Mouse (Mus musculus): ENCODE measurements around the gene Iqcf1.
"Not testable (repeated sequence)": the region's sequence is repeated elsewhere in the genome, so short reads cannot be mapped to it uniquely, and the experiment has no call there.

Gene Iqcf1

DNA sequence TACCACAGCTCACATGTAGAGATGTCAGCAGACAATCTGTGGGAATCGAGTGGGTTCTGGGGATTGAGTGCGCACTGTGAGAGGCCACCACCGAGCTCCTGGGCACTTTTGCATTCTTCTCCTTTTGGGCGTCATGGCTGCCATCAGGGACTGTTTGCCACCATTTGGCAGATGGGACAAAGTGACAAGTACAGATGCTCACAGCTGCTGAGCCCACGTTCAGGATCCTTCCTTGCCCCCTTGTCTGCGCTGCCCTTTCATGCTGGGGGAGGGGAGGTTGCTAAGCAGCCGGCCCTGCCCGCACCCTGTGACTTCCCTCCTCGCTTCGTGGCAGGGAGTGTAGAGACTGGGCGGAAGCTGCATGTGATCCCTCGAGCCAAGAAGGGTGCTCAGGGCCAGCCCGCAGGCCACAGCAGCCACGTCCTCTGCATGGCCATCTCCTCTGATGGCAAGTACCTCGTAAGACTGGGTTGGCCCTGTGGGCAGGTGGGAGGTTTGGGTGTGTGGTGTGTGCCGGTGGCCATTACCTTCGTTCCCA, 17.1 kb upstream of the Iqcf1 start:
- in situ Hi-C loops (cut with MboI, MseI) = no loop called here

DNA sequence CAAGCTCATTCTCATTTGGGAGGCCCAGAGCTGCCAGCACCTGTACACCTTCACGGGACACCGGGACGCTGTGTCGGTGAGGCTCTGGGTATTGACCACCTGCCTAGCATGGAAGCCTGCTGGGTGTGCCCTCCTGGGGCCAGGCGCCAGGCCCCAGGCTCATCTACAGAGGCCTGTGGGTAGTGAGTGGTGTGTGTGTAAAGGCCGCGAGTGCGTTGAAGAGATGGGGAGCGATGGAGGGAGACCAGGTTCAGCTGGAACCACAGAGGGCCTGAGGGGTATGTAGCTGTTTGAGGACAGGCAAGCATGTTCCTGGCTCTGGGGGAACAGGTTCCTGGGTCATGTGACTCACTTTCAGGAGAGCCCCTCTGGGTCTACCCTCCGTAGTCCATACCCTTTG, 16.6 kb upstream of the Iqcf1 start:
- in situ Hi-C loops (cut with MboI, MseI) = no loop called here

DNA sequence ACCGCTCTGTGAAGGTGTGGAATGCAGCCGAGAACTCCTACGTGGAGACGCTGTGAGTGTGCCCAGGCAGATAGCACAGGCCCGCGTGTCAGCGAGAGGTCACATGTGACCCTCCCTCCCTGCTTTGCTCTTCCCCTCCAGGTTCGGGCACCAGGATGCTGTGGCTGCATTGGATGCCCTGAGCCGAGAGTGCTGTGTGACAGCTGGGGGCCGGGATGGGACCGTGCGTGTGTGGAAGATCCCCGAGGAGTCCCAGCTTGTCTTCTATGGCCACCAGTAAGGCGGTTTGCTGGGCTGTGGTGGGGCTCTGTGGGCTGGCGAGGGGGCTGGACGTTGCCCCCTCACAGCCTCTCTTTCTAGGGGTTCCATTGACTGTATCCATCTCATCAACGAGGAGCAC, 16.2 kb upstream of the Iqcf1 start:
- in situ Hi-C loops (cut with MboI, MseI) = no loop called here

DNA sequence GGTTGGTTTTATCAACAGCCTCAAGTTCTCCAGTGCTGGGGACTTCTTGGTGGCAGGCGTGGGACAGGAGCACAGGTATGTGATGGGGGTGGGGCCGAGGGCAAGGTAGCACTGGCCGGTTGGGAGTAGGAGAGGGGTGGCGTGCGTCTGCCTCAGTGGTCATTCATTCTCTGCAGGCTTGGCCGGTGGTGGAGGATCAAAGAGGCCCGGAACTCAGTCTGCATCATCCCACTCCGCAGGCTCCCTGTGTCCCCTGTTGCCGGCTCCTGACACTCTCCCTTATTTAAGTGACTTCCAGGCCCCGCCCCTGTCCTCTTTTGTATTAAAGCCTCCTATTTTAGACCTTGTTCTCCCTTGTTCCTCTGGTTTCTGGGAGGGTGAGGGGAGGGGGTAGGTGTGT, 14.7 kb upstream of the Iqcf1 start:
- in situ Hi-C loops (cut with MboI, MseI) = no loop called here

DNA sequence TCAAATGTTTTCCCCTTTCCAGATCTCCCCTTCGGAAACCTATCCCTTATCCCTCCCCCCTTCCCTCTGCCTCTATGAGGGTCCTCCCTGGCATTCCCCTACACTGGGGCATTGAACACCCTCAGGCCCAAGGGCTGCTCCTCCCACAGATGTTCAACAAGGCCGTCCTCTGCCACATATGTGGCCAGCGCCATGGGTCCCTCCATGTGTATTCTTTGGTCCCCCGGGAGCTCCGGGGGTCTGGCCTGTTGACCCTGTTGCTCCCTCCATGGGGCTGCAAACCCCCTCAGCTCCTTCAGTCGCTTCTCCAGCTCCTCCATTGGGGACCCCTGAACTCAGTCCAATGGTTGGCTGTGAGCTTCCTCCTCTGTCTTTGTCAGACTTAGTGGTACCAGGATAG, 12.2 kb upstream of the Iqcf1 start:
- in situ Hi-C loops (cut with MboI, MseI) = not testable (repeated sequence)

DNA sequence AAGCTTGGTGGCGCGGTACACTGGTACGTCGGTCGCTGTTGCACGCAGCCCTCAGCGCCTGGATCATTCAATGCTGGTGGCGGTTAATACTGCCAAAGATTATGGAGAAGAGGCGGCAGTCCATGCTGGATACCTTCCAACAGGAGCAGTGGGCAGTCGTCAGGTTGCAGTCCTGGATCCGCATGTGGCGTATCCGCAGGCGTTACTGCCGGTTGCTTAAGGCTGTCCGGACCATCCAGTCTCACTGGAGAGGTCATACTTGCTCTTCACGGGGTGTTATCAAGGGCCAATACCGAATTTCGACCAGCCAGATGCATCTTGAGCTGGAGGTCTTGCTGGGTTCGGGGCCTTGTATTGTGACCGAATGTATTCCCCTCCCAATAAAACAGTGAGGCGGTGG, 2.1 kb downstream of the Iqcf1 start:
- in situ Hi-C loops (cut with MboI, MseI) = no loop called here

DNA sequence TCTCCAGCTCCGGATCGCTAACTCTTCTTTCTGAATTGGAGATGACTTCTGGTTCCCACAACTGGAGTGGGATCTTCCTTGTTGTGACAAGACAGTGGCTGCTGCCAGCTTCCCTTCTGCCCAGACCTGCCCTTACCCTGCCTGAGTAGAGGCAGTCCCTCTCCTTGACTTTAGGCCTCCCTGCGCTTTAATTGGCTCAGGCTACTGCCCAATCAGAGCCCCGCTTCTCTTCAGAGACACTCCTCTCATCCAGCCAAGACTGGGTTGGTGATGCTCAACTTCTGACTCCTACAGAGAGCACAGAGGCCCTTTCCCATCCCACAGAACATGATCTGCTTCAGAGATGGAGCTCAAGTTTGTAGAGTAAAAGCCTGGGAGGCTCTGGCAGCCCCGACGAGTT, 4.5 kb downstream of the Iqcf1 start:
- in situ Hi-C loops (cut with MboI, MseI) = no loop called here

DNA sequence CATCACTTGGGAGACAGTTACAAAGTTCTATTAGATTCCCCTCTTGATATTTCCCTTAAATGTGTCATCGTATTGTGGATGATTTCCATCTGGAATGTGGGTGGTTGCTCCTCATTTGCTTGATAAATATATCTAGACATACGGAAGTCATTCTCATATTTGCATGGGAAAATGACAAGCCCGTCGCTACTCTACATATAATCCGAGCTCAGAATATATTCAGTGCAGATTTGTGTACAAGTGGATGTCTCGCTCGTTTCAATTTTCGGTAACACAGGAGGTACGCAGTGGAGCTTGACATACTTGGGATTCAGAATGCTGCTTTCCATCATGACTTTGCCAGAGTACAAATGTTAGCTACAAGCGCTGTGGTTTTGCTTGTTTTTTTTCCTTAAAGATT, 9.6 kb downstream of the Iqcf1 start:
- in situ Hi-C loops (cut with MboI, MseI) = no loop called here

DNA sequence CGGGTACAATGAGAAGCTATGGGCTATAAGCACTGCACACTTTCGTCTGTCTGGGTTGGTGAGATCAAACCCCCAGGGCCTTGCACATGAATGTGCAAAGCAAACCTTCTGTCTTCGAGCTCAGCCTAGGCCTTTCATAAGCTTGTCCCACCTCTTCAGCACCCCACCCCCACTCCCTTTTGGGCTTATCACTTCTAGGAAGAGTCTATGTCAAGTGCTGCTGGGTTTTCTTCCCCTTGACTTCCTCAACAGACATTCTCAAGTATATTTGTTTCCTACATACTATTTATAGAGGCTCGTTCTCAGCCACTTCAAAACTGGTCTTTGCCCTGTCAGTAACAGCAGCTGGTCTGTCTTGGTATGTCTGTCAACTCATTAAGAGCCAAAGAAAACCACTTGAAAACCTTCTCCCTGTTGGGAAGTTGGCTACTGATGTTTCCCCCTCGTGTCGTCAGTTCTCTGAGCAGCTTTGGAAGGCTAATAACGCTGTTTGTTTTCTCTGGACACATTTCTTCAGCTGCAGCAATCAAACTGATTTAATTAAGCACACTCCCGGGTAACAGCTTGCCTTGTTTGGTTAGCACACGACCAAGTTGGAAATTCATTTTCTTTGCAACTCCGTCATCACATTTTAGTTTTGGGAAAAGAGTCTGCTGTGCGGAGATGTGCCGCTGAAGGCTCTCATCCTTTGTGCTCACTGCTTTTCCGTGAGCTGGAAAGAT, 13.1 kb downstream of the Iqcf1 start:
- in situ Hi-C loops (cut with MboI, MseI) = no loop called here

DNA sequence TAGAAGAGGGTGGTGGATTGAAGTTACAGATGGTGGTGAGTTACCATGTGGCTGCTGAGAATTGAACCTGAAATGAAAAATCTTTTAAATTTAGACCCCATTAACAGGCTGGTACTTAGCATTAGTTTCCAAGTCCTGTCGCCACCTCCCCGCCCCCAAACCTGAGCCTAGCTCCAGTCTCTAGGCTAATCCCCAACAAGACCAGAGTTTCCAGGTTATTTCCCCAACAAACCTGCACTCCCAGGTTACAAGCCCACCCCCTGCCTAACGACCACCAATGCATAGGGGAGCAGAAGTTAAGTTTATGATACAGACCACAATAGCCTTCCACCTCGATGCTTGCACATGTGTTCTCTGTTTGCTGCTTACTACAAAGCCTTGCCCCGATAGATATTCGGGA, 13.8 kb downstream of the Iqcf1 start:
- in situ Hi-C loops (cut with MboI, MseI) = no loop called here

DNA sequence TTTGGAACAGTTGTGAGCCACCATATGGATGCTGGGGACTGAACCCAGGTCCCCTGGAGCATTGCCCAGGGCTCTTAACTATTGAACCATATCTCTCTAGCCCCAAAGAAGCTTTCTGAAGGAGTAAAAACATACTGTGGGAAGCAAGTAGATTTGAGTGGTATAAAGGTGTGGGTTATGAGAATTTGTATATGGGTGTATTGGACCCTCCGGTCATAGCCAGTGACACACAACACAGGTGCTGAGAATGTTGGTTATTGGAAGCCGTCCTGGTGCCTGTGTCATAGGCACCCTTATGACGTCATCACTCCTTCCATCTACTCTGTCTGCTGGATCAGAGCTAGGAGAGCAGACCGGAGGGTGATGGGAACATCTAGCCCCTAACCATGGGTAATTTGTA, 14.5 kb downstream of the Iqcf1 start, which contains the start of gene Iqcf5:
Iqcf5 (plus strand) TSS at position 301 of the 400 bp plus-strand sequence.
- in situ Hi-C loops (cut with MboI, MseI) = no loop called here

DNA sequence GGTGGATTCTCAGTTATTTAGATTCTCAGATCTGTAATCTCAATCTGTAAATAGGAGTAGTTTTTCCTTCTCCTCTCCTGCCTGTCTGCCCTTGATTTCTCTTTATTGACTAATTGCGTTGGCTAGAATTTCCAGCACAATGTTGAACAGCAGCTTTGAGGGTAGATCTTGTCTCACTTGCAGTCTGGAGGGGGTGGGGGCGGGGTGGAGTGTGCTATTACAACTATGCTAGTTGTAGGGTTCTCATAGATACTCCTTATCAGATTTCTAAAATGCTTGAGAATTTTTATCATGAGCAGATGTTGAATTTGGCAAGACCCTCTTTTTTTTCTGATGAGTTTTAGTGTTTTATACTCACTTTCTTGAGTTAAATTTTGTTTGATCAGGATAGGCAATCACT, 19.7 kb downstream of the Iqcf1 start:
- in situ Hi-C loops (cut with MboI, MseI) = no loop called here

DNA sequence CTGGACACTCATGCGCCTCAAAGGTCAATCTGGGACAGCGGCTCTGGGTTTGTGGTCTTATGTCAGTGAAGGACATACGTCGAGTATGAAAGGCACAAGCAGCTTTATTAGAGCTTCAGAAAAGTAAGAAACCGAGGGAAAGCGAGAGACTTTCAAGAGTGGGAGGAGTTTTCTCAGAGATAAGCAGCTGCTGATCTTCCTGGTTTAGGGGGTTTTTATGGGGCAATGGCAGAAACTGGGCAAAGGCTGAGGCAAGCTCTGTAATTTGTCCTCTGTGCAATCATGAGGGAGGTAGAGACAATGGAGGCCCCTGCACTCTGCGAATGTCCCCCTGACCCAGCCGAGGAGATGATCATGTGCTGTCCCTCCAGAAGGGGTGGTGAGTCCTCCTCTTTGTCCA, 20.1 kb downstream of the Iqcf1 start:
- in situ Hi-C loops (cut with MboI, MseI) = loop anchor here (10.0 kb wide), 1 partner anchor 675 kb away; no protein-coding TSS in a partner anchor

DNA sequence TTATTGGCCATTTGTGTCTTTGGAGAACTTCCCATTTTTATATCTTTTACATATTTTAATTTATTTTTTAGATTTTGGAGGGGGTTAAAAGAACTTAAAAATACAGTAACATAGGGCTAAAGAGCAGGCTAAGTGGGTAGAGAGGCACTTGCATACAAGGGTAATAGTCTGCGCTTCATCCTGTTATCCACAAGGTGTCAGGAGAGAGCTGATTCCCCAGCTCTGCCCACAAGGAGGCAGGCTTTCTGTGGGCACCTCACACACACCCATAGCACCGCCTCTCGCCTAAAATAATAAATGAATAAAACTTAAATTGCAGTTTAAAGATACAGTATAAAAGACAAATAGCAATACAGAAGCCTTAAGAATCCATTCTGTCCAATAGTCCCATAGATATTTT, 32.1 kb downstream of the Iqcf1 start:
- in situ Hi-C loops (cut with MboI, MseI) = no loop called here

DNA sequence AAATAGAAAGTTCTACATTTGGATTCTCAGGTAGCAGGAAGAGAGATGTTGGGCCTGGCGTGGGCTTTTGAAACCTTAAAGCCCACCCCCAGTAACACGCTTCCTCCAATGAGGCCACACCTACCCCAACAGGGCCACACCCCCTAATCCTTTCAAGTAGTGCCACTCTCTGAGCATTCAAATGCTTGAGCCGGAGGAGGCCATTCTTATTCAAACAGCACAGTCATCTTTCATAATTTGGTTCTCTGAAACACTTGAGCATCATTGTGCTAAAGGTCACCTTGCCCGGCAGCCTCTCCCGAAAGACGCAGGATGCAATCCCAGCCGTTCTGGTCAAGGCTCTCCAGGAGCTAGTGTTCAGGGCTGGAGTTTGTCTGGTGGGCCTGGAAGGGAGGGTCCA, 34.5 kb downstream of the Iqcf1 start:
- in situ Hi-C loops (cut with MboI, MseI) = no loop called here

DNA sequence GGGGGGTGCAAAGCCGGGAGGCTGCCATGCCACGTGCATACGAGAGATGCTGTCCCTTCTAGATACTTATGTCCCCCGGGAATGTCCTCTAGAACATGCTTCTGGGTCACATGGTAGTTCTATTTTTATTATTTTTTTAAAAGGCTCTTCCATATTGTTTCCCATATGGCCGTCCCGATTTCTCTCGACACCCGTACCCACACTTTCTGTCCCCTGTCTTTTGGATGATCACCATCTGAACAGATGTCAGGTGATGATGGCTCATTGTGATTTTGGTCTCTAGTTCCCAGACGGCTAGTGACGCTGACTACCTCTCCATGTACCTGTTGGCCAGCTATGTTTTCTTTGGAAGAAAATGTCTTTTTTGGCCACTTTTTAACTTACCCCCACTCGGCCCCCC, 35.2 kb downstream of the Iqcf1 start:
- in situ Hi-C loops (cut with MboI, MseI) = no loop called here
